Mouse (Mus musculus) forebrain, embryonic 14.5 days (tissue): ENCODE data around the gene Rsad2. TPM values are rescaled to one million over a fixed set of nuclear protein-coding genes. Genes with fewer than 3 reads are reported as not detected.
"Not testable (repeated sequence)": the region's sequence is repeated elsewhere in the genome, so short reads cannot be mapped to it uniquely, and the experiment has no call there.

Experiments
- ATAC-seq: fragments of 200-750 bp; cut with Nextera tagmentation; 2 replicates; pipeline ENCODE4 v1.8.0; 2017; ENCODE audit warnings: mild to moderate bottlenecking, moderate library complexity
- DNase-seq: peaks from one replicate; pipeline ENCODE4 v3.0.0-alpha.2; 2015; ENCODE audit warnings: low spot score
- H3K27ac ChIP-seq: fragments of 300-500 bp; sonication (generic); 2 replicates; pipeline ENCODE4 v1.5.1; 2014; ENCODE audit warnings: low read depth, mild to moderate bottlenecking, control low read depth, low read length, moderate library complexity
- H3K27me3 ChIP-seq: fragments of 300-500 bp; sonication (generic); replicated peaks from 2 replicates; pipeline ENCODE4 v1.6.1; 2014; ENCODE audit warnings: low read length, control low read depth, mixed read lengths; ENCODE audit not compliant: control insufficient read depth, insufficient read depth
- H3K36me3 ChIP-seq: fragments of 300-500 bp; sonication (generic); 2 replicates; pipeline ENCODE4 v1.6.1; 2014; ENCODE audit warnings: low read length, control low read depth; ENCODE audit not compliant: control insufficient read depth, insufficient read depth
- H3K4me1 ChIP-seq: fragments of 300-500 bp; sonication (generic); 2 replicates; pipeline ENCODE4 v1.6.1; 2014; ENCODE audit warnings: antibody characterized with exemption, low read length, control low read depth; ENCODE audit not compliant: control insufficient read depth, insufficient read depth
- H3K4me2 ChIP-seq: fragments of 300-500 bp; sonication (generic); 2 replicates; pipeline ENCODE4 v1.6.1; 2014; ENCODE audit warnings: mild to moderate bottlenecking, control low read depth, low read length
- H3K4me3 ChIP-seq: fragments of 300-500 bp; sonication (generic); 2 replicates; pipeline ENCODE4 v1.5.1; 2014; ENCODE audit warnings: low read depth, low read length, control low read depth
- H3K9ac ChIP-seq: fragments of 300-500 bp; sonication (generic); 2 replicates; pipeline ENCODE4 v1.6.1; 2014; ENCODE audit warnings: mild to moderate bottlenecking, low read length, control low read depth, moderate library complexity
- H3K9me3 ChIP-seq: fragments of 300-500 bp; sonication (generic); replicated peaks from 2 replicates; pipeline ENCODE4 v1.6.1; 2016; ENCODE audit warnings: low read length, control low read depth, mixed read lengths; ENCODE audit not compliant: control insufficient read depth
- WGBS: fragments of 180-500 bp; shearing (Covaris S2); extraction: QIAGEN DNeasy Blood & Tissue Kit; methylation state at CpG from one replicate; pipeline ENCODE4 v1.1.7; 2014; 5-methylcytosine and 5-hydroxymethylcytosine counted together
- polyA plus RNA-seq: library from polyadenylated mRNA; unstranded; fragments of >200 nt; fragmentation: Nextera tagmentation; extraction: Ambion mirVana; gene quantifications from 2 replicates; pipeline ENCODE4 v1.2.1, GENCODE M21; 2014

The Rsad2 gene
- polyA plus RNA-seq, 1 experiment from 2014 or later = 0.27 TPM

- H3K4me3 ChIP-seq, H3K36me3 ChIP-seq, ATAC-seq, H3K9me3 ChIP-seq, H3K27me3 ChIP-seq, DNase-seq, H3K27ac ChIP-seq, H3K4me2 ChIP-seq, H3K9ac ChIP-seq, H3K4me1 ChIP-seq: not testable (repeated sequence)
- WGBS = 86% methylated on average over 2 of the region's 2 CpGs
These were observed 27.5 kb downstream of the Rsad2 start for GRCm38 (mm10) chr12:26428771-26429170.

GRCm38 (mm10) chr12:26424841-26425240 is 31.4 kb downstream of the Rsad2 start:
- H3K36me3 ChIP-seq = no peaks in the 10 kb centered on the region
- DNase-seq = peak; percentile 79
- ATAC-seq = no peak
- H3K4me3 ChIP-seq = no peak overlapping the region
- H3K9me3 ChIP-seq = no peaks in the 10 kb centered on the region
- no peak overlapping the region for H3K27ac ChIP-seq
- H3K4me1 ChIP-seq = no peaks in the 10 kb centered on the region
- 95% methylated on average over 2 of the region's 2 CpGs for WGBS
- no peak overlapping the region for H3K4me2 ChIP-seq
- no peak overlapping the region for H3K9ac ChIP-seq
- no peaks in the 10 kb centered on the region for H3K27me3 ChIP-seq

- no peaks in the 10 kb centered on the region for H3K9me3 ChIP-seq
- peaks cover 8% of the 10 kb centered on the region for H3K4me1 ChIP-seq
- no peaks in the 10 kb centered on the region for H3K27me3 ChIP-seq
- no peak overlapping the region for H3K4me2 ChIP-seq
- no peaks in the 10 kb centered on the region for H3K36me3 ChIP-seq
- H3K9ac ChIP-seq = no peak overlapping the region
- DNase-seq (no peak), ATAC-seq (no peak)
- 88% methylated on average over 4 of the region's 4 CpGs for WGBS
- H3K27ac ChIP-seq = no peak overlapping the region
- H3K4me3 ChIP-seq = no peak overlapping the region
These were observed 37.9 kb downstream of the Rsad2 start for GRCm38 (mm10) chr12:26418322-26418721.

GRCm38 (mm10) chr12:26416636-26417295 is 39.5 kb downstream of the Rsad2 start:
- Histone ChIP-seq H3K4me3 (no peak overlapping the region), H3K27ac (no peak overlapping the region), H3K9me3 (no peaks in the 10 kb centered on the region), H3K36me3 (no peaks in the 10 kb centered on the region), H3K9ac (no peak overlapping the region), H3K4me1 (peaks cover 24% of the 10 kb centered on the region), H3K4me2 (no peak overlapping the region), H3K27me3 (no peaks in the 10 kb centered on the region)
- ATAC-seq (no peak), DNase-seq (no peak)
- 75% methylated on average over 7 of the region's 7 CpGs for WGBS

GRCm38 (mm10) chr12:26415104-26415771 is 41.0 kb downstream of the Rsad2 start, which contains the start of gene Rnf144a:
TSS of gene Rnf144a (minus strand) at chr12:26415254.
- ATAC-seq (peak; percentile 93), DNase-seq (peak; percentile 92)
- H3K4me2 ChIP-seq = peak within 1 kb of the TSS; percentile 94
- H3K9me3 ChIP-seq = no peaks in the 10 kb centered on the region
- H3K27me3 ChIP-seq = no peaks in the 10 kb centered on the region
- H3K36me3 ChIP-seq = no peaks in the 10 kb centered on the region
- H3K4me1 ChIP-seq = peaks cover 29% of the 10 kb centered on the region
- WGBS = under 1% methylated on average over 32 of the region's 45 CpGs
- H3K4me3 ChIP-seq = peak within 1 kb of the TSS; percentile 95
- peak within 1 kb of the TSS; percentile 65 for H3K27ac ChIP-seq
- peak within 1 kb of the TSS; percentile 99 for H3K9ac ChIP-seq

GRCm38 (mm10) chr12:26414451-26415103 is 41.7 kb downstream of the Rsad2 start:
- ATAC-seq (peak; percentile 86), DNase-seq (peak; percentile 39)
- WGBS = 0% methylated on average over 56 of the region's 64 CpGs
- Histone ChIP-seq H3K9me3 (no peaks in the 10 kb centered on the region), H3K27ac (peak overlapping the region; percentile 65), H3K9ac (peak overlapping the region; percentile 99), H3K4me3 (peak overlapping the region; percentile 95), H3K4me2 (peak overlapping the region; percentile 94), H3K36me3 (no peaks in the 10 kb centered on the region), H3K27me3 (no peaks in the 10 kb centered on the region), H3K4me1 (peaks cover 29% of the 10 kb centered on the region)

GRCm38 (mm10) chr12:26413961-26414411 is 42.3 kb downstream of the Rsad2 start:
- Histone ChIP-seq H3K36me3 (no peaks in the 10 kb centered on the region; the same call in 1 of the 2 replicates), H3K4me2 (peak overlapping the region; percentile 94), H3K27me3 (no peaks in the 10 kb centered on the region), H3K9ac (peak overlapping the region; percentile 99), H3K4me1 (peaks cover 29% of the 10 kb centered on the region), H3K4me3 (peak overlapping the region; percentile 95), H3K27ac (no peak overlapping the region), H3K9me3 (no peaks in the 10 kb centered on the region)
- 3% methylated on average over 8 of the region's 8 CpGs for WGBS
- ATAC-seq (peak; percentile 1; the same call in 1 of the 2 replicates), DNase-seq (no peak)

GRCm38 (mm10) chr12:26412802-26413201 is 43.5 kb downstream of the Rsad2 start:
- ATAC-seq (no peak), DNase-seq (peak; percentile 28)
- Histone ChIP-seq H3K9me3 (no peaks in the 10 kb centered on the region), H3K4me3 (peak overlapping the region; percentile 95), H3K4me2 (peak overlapping the region; percentile 94), H3K27me3 (no peaks in the 10 kb centered on the region), H3K4me1 (peaks cover 29% of the 10 kb centered on the region), H3K9ac (peak overlapping the region; percentile 99), H3K27ac (no peak overlapping the region), H3K36me3 (peaks cover 9% of the 10 kb centered on the region; the same call in 1 of the 2 replicates)
- WGBS = 45% methylated on average over 6 of the region's 6 CpGs
